Mouse (Mus musculus): ENCODE data around the gene Olfr142. TPM values are rescaled to one million over a fixed set of nuclear protein-coding genes. Genes with fewer than 3 reads are reported as not detected.
"Not testable (repeated sequence)": the region's sequence is repeated elsewhere in the genome, so short reads cannot be mapped to it uniquely, and the experiment has no call there.

Olfr142 gene
- polyA plus RNA-seq (2016; fragmentation: Nextera tagmentation; extraction: Ambion mirVana): not detected in 2 replicates

- no peaks in the 10 kb centered on the region for H3K4me1 ChIP-seq
- no peaks in the 10 kb centered on the region for H3K9me3 ChIP-seq (replicated peaks)
- WGBS: 93% methylated on average over 4 of the region's 4 CpGs
- DNase-seq (ENCODE audit: low spot score): no peak
- H3K36me3 ChIP-seq: no peaks in the 10 kb centered on the region
- no peaks in the 10 kb centered on the region for H3K27me3 ChIP-seq (ENCODE audit: low read depth, poor library complexity, severe bottlenecking)
- H3K4me3 ChIP-seq: no peak within 1 kb of the TSS
- H3K27ac ChIP-seq (replicated peaks): no peak within 1 kb of the TSS
Measured at GRCm38 (mm10) chr2:90257492-90257891, at the start of gene Olfr142. Gene Olfr142 (minus strand): TSS chr2:90257592.

- Histone ChIP-seq H3K4me1 (no peaks in the 10 kb centered on the region), H3K27me3 (ENCODE audit: low read depth, poor library complexity, severe bottlenecking) (no peaks in the 10 kb centered on the region), H3K9me3 (replicated peaks) (no peaks in the 10 kb centered on the region), H3K4me3 (no peak within 1 kb of the TSS), H3K36me3 (no peaks in the 10 kb centered on the region), H3K27ac (replicated peaks) (no peak within 1 kb of the TSS)
- DNase-seq (ENCODE audit: low spot score): no peak
- 90% methylated on average over 6 of the region's 6 CpGs for WGBS
Measured at GRCm38 (mm10) chr2:90292741-90293140, 35.3 kb upstream of the Olfr142 start, which contains the start of gene Olfr1272. Gene Olfr1272 (minus strand): TSS chr2:90292841.

GRCm38 (mm10) chr2:90270932-90271331 lies 13.5 kb upstream of the Olfr142 start, which contains the start of gene Olfr1271:
Gene Olfr1271 (minus strand): TSS chr2:90271032.
- H3K4me1 ChIP-seq: no peaks in the 10 kb centered on the region
- H3K27me3 ChIP-seq (ENCODE audit: low read depth, poor library complexity, severe bottlenecking): no peaks in the 10 kb centered on the region
- 90% methylated on average over 2 of the region's 2 CpGs for WGBS
- H3K4me3 ChIP-seq: no peak within 1 kb of the TSS
- no peak within 1 kb of the TSS for H3K27ac ChIP-seq (replicated peaks)
- DNase-seq (ENCODE audit: low spot score): no peak
- H3K36me3 ChIP-seq: no peaks in the 10 kb centered on the region
- H3K9me3 ChIP-seq (replicated peaks): no peaks in the 10 kb centered on the region

- not testable (repeated sequence) for H3K4me3 ChIP-seq; H3K27ac ChIP-seq (replicated peaks); H3K4me1 ChIP-seq; DNase-seq (ENCODE audit: low spot score); H3K9me3 ChIP-seq (replicated peaks); H3K27me3 ChIP-seq (ENCODE audit: low read depth, poor library complexity, severe bottlenecking); H3K36me3 ChIP-seq
- no CpG with 5 or more reads among the region's 6 CpGs for WGBS
Measured at GRCm38 (mm10) chr2:90224393-90224792, 33.0 kb downstream of the Olfr142 start, which contains the start of gene Olfr1506. Gene Olfr1506 (minus strand): TSS chr2:90224493.

Other genes starting within 250 kb of the Olfr142 start
- not detected in 2 replicates for gene Olfr1263, start 245.5 kb downstream of the Olfr142 start, polyA plus RNA-seq (2016; fragmentation: Nextera tagmentation; extraction: Ambion mirVana)
- gene Olfr1264, start 232.0 kb downstream of the Olfr142 start, polyA plus RNA-seq (2016; fragmentation: Nextera tagmentation; extraction: Ambion mirVana): not detected in 2 replicates
- gene Olfr1265, start 222.3 kb downstream of the Olfr142 start, polyA plus RNA-seq (2016; fragmentation: Nextera tagmentation; extraction: Ambion mirVana): not detected in 2 replicates
- gene Olfr140, start 194.0 kb downstream of the Olfr142 start, polyA plus RNA-seq (2016; fragmentation: Nextera tagmentation; extraction: Ambion mirVana): not detected in 2 replicates
- not detected in 2 replicates for gene Olfr1269, start 136.2 kb downstream of the Olfr142 start, polyA plus RNA-seq (2016; fragmentation: Nextera tagmentation; extraction: Ambion mirVana)
- not detected in 2 replicates for gene Olfr32, start 115.3 kb downstream of the Olfr142 start, polyA plus RNA-seq (2016; fragmentation: Nextera tagmentation; extraction: Ambion mirVana)
- not detected in 2 replicates for gene Olfr1270, start 104.5 kb downstream of the Olfr142 start, polyA plus RNA-seq (2016; fragmentation: Nextera tagmentation; extraction: Ambion mirVana)
- not detected in 2 replicates for gene Olfr1506, start 33.1 kb downstream of the Olfr142 start, polyA plus RNA-seq (2016; fragmentation: Nextera tagmentation; extraction: Ambion mirVana)
- gene Olfr1271, start 13.4 kb upstream of the Olfr142 start, polyA plus RNA-seq (2016; fragmentation: Nextera tagmentation; extraction: Ambion mirVana): not detected in 2 replicates
- not detected in 2 replicates for gene Olfr1272, start 35.2 kb upstream of the Olfr142 start, polyA plus RNA-seq (2016; fragmentation: Nextera tagmentation; extraction: Ambion mirVana)
- not detected in 2 replicates for gene Gm13769, start 64.6 kb upstream of the Olfr142 start, polyA plus RNA-seq (2016; fragmentation: Nextera tagmentation; extraction: Ambion mirVana)
- not detected in 2 replicates for gene Olfr1274-ps, start 141.1 kb upstream of the Olfr142 start, polyA plus RNA-seq (2016; fragmentation: Nextera tagmentation; extraction: Ambion mirVana)

All from midbrain, embryonic 10.5 days (tissue).